Mouse (Mus musculus) midbrain, embryonic 12.5 days (tissue): ENCODE results near the gene Pabpc4. TPM values are rescaled to one million over a fixed set of nuclear protein-coding genes. Genes with fewer than 3 reads are reported as not detected.

Experiments used
- ATAC-seq: fragments of 200-750 bp; cut with Nextera tagmentation; 2 replicates; pipeline ENCODE4 v1.8.0; 2017; ENCODE audit warnings: low read depth, moderate TSS enrichment, moderate library complexity; ENCODE audit not compliant: low FRiP score
- H3K27ac ChIP-seq: fragments of 300-500 bp; sonication (generic); replicated peaks from 2 replicates; pipeline ENCODE4 v1.5.1; 2016; ENCODE audit warnings: mild to moderate bottlenecking
- H3K27me3 ChIP-seq: fragments of 300-500 bp; sonication (generic); 2 replicates; pipeline ENCODE4 v1.6.1; 2016; ENCODE audit warnings: mild to moderate bottlenecking
- H3K36me3 ChIP-seq: fragments of 300-500 bp; sonication (generic); 2 replicates; pipeline ENCODE4 v1.6.1; 2016
- H3K4me1 ChIP-seq: fragments of 300-500 bp; sonication (generic); 2 replicates; pipeline ENCODE4 v1.6.1; 2016
- H3K4me2 ChIP-seq: fragments of 300-500 bp; sonication (generic); replicated peaks from 2 replicates; pipeline ENCODE4 v1.6.1; 2016; ENCODE audit warnings: mild to moderate bottlenecking, moderate library complexity
- H3K4me3 ChIP-seq: fragments of 300-500 bp; sonication (generic); 2 replicates; pipeline ENCODE4 v1.5.1; 2016; ENCODE audit warnings: mild to moderate bottlenecking
- H3K9ac ChIP-seq: fragments of 300-500 bp; sonication (generic); replicated peaks from 2 replicates; pipeline ENCODE4 v1.6.1; 2016; ENCODE audit warnings: mild to moderate bottlenecking, moderate library complexity
- H3K9me3 ChIP-seq: fragments of 300-500 bp; sonication (generic); 2 replicates; pipeline ENCODE4 v1.6.1; 2016; ENCODE audit warnings: mild to moderate bottlenecking
- WGBS: fragments of 180-500 bp; shearing (Covaris S2); methylation state at CpG from one replicate; pipeline ENCODE4 v1.1.7; 2016; 5-methylcytosine and 5-hydroxymethylcytosine counted together
- polyA plus RNA-seq: library from polyadenylated mRNA; unstranded; fragments of >200 nt; fragmentation: Nextera tagmentation; extraction: Ambion mirVana; gene quantifications from 2 replicates; pipeline ENCODE4 v1.2.1, GENCODE M21; 2016

Pabpc4 gene
- 30.7 and 35.0 TPM in 2 replicates for polyA plus RNA-seq

DNA sequence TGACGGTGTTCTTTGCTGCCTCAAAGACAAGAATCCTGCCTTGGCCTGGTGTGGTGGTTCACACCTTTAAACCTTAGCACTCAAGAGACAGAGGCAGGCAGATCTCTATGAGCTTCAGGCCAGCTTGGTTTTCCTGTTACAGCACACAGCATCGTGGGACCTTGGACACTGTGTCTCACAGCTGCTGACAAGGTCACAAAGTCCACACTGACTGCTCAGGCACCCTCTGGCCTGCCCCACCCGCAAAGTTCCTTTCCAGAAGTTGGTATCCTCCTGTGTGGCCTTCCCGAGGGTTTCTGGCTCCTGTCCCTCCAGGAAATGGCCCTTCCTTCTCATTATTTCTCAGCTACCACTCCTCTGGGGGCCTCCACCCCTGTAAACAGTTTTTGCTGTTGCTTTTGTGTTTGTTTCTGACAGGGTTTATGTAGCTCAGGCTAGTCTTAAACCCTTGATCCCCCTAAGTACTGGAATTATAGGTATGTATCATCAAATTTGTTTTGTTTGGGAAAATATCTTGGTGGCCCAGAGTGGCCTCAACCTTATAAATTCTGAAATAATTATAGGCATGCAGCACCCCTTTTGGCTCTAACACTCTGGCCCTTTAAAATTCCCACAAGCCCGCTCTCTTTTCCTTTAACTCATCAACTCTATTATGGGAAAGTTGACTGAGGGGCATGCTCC, at the start of gene Pabpc4:
Gene Pabpc4, plus strand, starts transcription at position 631 of the 681 bp plus-strand sequence.
- H3K4me1 ChIP-seq: no peaks in the 10 kb centered on the region
- H3K9me3 ChIP-seq: no peaks in the 10 kb centered on the region
- H3K27me3 ChIP-seq: no peaks in the 10 kb centered on the region
- H3K4me3 ChIP-seq: no peak within 1 kb of the TSS
- H3K27ac ChIP-seq: no peak within 1 kb of the TSS
- no peak within 1 kb of the TSS for H3K4me2 ChIP-seq
- no peak within 1 kb of the TSS for H3K9ac ChIP-seq
- 79% methylated on average over 5 of the region's 5 CpGs for WGBS
- H3K36me3 ChIP-seq: no peaks in the 10 kb centered on the region
- ATAC-seq: no peak

DNA sequence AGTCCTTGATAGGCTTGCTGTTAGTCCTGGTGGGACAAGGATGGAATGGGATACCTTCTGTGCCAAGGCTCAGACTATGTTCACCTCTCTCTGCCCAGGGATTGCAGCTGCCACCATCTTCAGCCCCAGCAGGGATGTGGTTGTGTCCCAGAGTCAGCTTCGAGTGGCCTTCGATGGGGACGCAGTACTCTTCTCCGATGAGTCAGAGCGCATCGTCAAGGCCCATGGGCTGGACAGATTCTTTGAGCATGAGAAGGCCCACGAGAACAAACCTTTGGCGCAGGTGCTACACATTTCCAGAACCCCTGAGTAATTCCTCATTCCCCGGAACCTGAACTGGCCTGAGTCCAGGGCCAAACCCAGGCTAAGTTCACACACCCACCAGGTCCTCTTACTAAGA, 48.2 kb upstream of the Pabpc4 start:
- no peak for ATAC-seq
- Histone ChIP-seq H3K4me3 (no peak overlapping the region), H3K9ac (no peak overlapping the region)

DNA sequence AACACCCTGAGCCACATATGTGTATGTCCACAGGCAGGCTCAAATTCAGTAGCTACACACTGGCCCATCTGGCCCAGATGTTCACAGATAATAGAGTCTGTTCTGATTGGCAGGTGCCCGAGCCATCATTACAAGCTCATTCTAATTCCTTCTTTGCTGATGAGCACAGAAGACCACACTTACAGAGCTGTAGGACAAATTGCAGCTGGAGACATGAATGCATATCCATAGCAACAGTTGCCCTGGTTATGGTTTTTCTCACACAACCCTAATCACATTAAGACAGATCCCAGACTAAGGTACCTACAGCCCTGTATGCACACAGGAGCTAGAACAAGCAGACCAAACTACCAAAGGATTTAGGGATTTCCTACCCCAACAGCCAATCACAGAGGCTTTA, 46.8 kb upstream of the Pabpc4 start:
- H3K4me3 ChIP-seq: no peak overlapping the region
- H3K9ac ChIP-seq: no peak overlapping the region
- peaks cover 15% of the 10 kb centered on the region for H3K27me3 ChIP-seq
- WGBS: 66% methylated on average over 1 of the region's 1 CpGs
- peaks cover 9% of the 10 kb centered on the region; the same call in 1 of the 2 replicates for H3K4me1 ChIP-seq
- no peaks in the 10 kb centered on the region for H3K9me3 ChIP-seq
- ATAC-seq: no peak
- no peak overlapping the region for H3K27ac ChIP-seq
- H3K36me3 ChIP-seq: no peaks in the 10 kb centered on the region
- H3K4me2 ChIP-seq: no peak overlapping the region

More for the DNA sequence above, 48.2 kb upstream of the Pabpc4 start:
- Histone ChIP-seq H3K27me3 (peaks cover 20% of the 10 kb centered on the region), H3K27ac (no peak overlapping the region), H3K9me3 (no peaks in the 10 kb centered on the region), H3K4me1 (peaks cover 9% of the 10 kb centered on the region; the same call in 1 of the 2 replicates), H3K4me2 (no peak overlapping the region), H3K36me3 (no peaks in the 10 kb centered on the region)
- WGBS: 94% methylated on average over 9 of the region's 9 CpGs

DNA sequence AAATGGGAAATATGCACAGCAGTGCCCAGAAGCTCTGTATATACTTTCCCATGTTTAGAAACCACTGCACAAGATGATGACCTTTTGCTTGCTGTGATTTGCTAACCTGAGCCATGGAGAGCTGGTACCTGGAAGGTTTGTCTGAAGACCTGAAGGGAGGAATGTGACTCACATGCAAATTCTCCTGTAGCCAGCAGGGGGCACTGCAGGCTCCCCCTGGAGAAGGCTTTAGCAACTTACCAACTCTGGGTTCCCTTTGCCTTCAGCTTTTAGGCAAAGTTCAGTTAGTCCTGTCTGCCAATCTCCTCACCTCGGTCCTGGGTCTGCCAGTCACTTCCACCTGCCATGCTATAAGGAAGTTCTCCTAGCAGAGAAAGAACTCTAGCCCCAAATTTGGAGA, 45.4 kb upstream of the Pabpc4 start:
- H3K27me3 ChIP-seq: peaks cover 15% of the 10 kb centered on the region
- no peaks in the 10 kb centered on the region for H3K36me3 ChIP-seq
- H3K9me3 ChIP-seq: no peaks in the 10 kb centered on the region
- no peak overlapping the region for H3K9ac ChIP-seq
- no peak overlapping the region for H3K27ac ChIP-seq
- no peak for ATAC-seq
- H3K4me2 ChIP-seq: no peak overlapping the region
- no peak overlapping the region for H3K4me3 ChIP-seq
- H3K4me1 ChIP-seq: peaks cover 9% of the 10 kb centered on the region; the same call in 1 of the 2 replicates
- 12% methylated on average over 1 of the region's 1 CpGs for WGBS

DNA sequence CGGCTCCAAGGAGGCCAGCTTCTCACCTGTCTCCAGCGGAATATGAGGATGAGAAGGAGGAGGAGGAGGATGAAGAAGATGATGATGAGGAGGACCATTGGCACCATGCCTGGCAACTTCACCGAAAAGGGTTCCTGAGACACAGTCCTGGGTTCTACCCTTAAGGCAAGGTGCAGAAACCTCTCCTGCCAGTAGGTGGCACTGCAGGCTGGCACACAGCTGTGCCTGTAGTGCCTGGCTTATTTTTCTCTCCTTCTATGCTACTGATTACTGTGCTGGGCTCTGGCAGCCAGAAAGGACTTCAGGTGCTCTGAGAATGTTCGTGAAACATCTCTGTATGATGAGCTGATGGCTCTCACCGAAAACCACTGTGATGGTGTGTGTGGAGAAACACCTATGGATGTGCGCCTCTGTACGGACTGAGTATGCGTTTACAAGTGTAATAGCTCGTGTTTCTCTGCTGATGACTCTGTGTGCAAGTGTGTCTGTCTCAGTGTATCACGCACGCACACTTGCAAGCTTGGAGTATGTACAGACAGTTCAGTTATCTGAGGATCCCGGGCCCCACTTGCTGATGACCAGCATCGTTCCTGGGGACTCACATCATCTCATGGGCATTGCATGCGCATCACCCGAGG, 42.3 kb upstream of the Pabpc4 start:
- H3K9ac ChIP-seq: no peak overlapping the region
- no peaks in the 10 kb centered on the region for H3K36me3 ChIP-seq
- 75% methylated on average over 15 of the region's 15 CpGs for WGBS
- peaks cover 15% of the 10 kb centered on the region for H3K27me3 ChIP-seq
- peak; percentile 80 for ATAC-seq
- no peak overlapping the region for H3K27ac ChIP-seq
- peaks cover 4% of the 10 kb centered on the region; the same call in 1 of the 2 replicates for H3K4me1 ChIP-seq
- no peaks in the 10 kb centered on the region for H3K9me3 ChIP-seq
- no peak overlapping the region for H3K4me3 ChIP-seq
- H3K4me2 ChIP-seq: no peak overlapping the region

DNA sequence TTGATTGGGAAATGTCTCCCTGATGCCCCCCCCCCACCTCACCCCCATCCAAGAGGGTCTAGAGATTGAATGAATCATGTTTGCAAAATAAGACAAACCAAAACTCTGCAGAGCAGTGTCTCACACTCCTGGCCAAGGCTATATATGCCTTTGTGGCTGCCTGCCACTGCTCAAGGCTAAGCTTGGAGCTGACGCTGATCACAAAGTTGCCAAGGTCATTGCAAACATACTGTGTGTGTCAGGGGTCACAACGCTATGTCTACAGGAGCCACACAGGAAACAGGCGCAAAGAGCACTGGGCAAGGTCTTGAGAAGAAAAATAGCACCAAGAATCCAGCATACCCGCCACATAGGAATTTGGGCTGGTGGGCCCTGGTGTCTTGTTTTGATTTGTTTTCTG, 41.5 kb upstream of the Pabpc4 start:
- ATAC-seq: no peak
- no peak overlapping the region for H3K9ac ChIP-seq
- H3K36me3 ChIP-seq: no peaks in the 10 kb centered on the region
- H3K4me2 ChIP-seq: no peak overlapping the region
- H3K27ac ChIP-seq: no peak overlapping the region
- peaks cover 15% of the 10 kb centered on the region for H3K27me3 ChIP-seq
- no peak overlapping the region for H3K4me3 ChIP-seq
- no peaks in the 10 kb centered on the region for H3K9me3 ChIP-seq
- H3K4me1 ChIP-seq: no peaks in the 10 kb centered on the region
- 84% methylated on average over 4 of the region's 4 CpGs for WGBS

GRCm38 (mm10) chr4:123223309-123223708, 38.8 kb upstream of the Pabpc4 start:
- Histone ChIP-seq H3K4me1 (no peaks in the 10 kb centered on the region), H3K27me3 (peaks cover 5% of the 10 kb centered on the region), H3K36me3 (no peaks in the 10 kb centered on the region), H3K27ac (no peak overlapping the region), H3K9ac (no peak overlapping the region), H3K4me3 (no peak overlapping the region), H3K4me2 (no peak overlapping the region), H3K9me3 (no peaks in the 10 kb centered on the region)
- WGBS: 47% methylated on average over 3 of the region's 3 CpGs
- ATAC-seq: no peak

DNA sequence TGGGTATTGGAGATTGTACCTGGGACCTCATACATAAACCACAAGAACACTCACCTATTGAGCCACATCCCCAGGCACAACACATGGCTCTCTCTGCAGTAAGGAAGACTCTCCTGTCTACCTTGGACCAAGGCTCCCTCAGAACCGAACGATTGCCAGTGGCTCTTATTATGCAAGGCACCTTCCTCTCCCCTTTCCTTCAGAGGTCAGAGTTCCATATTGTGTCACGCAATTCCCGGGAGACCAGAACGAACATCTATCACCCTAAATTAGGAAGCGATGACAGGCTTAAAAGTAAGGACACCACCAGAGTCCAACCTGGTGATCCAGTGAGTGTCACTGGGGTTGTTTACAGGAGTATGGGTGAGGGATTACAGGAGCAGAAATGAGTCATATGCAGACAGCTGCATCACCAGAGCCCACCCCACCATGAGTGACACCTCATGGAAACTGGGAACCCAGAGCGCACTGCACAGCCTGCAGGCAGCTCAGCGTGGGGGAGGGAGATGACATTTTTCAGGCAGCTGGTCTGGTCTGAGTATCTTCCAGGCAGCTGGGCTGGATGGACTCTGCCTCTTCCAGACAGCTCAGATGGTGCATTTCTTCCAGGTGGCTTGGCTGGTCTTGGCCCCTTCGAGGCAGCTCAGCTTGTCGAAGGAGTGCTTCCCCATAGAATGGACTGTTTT, 36.3 kb upstream of the Pabpc4 start:
- 86% methylated on average over 10 of the region's 10 CpGs for WGBS
- no peak overlapping the region for H3K9ac ChIP-seq
- H3K4me2 ChIP-seq: no peak overlapping the region

GRCm38 (mm10) chr4:123227707-123228106, 34.4 kb upstream of the Pabpc4 start:
- no peak overlapping the region for H3K27ac ChIP-seq
- no peaks in the 10 kb centered on the region for H3K36me3 ChIP-seq
- no peak overlapping the region for H3K9ac ChIP-seq
- ATAC-seq: no peak
- H3K4me3 ChIP-seq: no peak overlapping the region
- 49% methylated on average over 4 of the region's 4 CpGs for WGBS
- H3K27me3 ChIP-seq: peaks cover 18% of the 10 kb centered on the region
- H3K4me2 ChIP-seq: no peak overlapping the region
- no peaks in the 10 kb centered on the region for H3K4me1 ChIP-seq
- no peaks in the 10 kb centered on the region for H3K9me3 ChIP-seq

More for the DNA sequence above, 36.3 kb upstream of the Pabpc4 start:
- Histone ChIP-seq H3K4me1 (no peaks in the 10 kb centered on the region), H3K9me3 (no peaks in the 10 kb centered on the region), H3K4me3 (no peak overlapping the region), H3K27ac (no peak overlapping the region), H3K27me3 (peaks cover 10% of the 10 kb centered on the region; the same call in 1 of the 2 replicates), H3K36me3 (no peaks in the 10 kb centered on the region)
- no peak for ATAC-seq

DNA sequence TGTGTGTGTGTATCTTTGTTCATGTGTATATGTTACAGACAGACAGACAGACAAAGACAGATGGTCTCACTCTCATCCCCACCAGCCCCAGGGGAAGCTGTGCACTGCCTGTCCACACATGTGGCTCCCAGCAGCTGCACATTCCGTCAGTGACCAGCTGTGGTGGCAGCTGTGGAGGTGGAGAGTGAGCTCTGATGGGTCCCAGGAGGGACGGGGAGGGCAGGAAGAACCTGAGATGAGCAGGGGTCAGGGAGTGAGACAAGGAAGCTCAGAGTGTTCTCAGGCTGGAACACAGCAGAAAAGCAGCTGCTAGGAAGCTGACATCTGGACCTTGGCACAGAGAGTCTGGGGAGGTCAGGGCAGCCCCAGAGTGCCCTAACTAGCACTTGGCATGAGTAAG, 33.9 kb upstream of the Pabpc4 start:
- Histone ChIP-seq H3K9me3 (no peaks in the 10 kb centered on the region), H3K4me3 (no peak overlapping the region), H3K4me2 (no peak overlapping the region), H3K4me1 (peaks cover 2% of the 10 kb centered on the region), H3K27ac (no peak overlapping the region), H3K27me3 (peaks cover 24% of the 10 kb centered on the region), H3K9ac (no peak overlapping the region), H3K36me3 (no peaks in the 10 kb centered on the region)
- WGBS: 42% methylated on average over 2 of the region's 2 CpGs
- ATAC-seq: no peak

DNA sequence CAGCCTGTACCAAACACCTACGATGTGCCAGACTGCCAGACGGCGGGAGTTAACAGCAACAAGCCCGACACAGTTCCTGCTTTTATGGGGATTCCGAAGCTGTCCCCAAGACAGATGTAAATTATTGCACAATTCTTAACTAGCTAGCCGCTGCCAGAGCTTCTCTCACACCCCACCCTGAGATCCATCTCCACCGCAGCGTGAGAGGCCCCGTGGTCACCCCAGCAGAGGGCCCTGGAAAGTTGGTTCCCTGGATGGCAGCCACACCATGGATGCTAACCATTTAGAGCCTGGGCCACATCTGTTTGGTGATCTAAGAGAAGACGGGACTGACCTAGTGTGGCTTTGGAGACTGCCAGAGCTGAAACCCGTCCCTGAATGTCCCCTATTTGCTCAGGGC, 33.0 kb upstream of the Pabpc4 start:
- Histone ChIP-seq H3K4me2 (no peak overlapping the region), H3K4me3 (no peak overlapping the region), H3K9ac (no peak overlapping the region), H3K4me1 (peaks cover 10% of the 10 kb centered on the region), H3K27ac (no peak overlapping the region), H3K9me3 (no peaks in the 10 kb centered on the region), H3K36me3 (no peaks in the 10 kb centered on the region), H3K27me3 (peaks cover 33% of the 10 kb centered on the region)
- ATAC-seq: no peak
- WGBS: 85% methylated on average over 11 of the region's 11 CpGs

DNA sequence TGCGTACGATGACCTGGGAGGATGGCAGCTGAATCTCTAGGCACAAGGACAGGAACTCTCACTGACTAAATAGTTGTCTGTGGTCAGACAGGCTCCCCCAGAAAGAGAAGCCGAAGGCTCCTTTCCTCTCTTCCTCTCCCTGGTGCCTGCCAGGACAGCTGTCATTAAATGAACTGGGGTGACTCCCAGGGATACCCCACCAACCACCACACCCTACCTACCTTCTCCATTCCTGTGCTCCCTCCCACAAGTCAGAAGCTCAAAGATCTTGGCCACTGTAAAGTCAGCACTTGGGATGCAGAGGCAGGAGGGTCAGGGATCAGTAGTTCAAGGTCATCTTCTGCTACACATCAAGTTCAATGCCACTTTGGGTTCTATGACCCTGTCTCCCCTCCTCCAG, 29.3 kb upstream of the Pabpc4 start:
- H3K27ac ChIP-seq: no peak overlapping the region
- no peaks in the 10 kb centered on the region for H3K36me3 ChIP-seq
- H3K4me1 ChIP-seq: peaks cover 13% of the 10 kb centered on the region
- H3K9ac ChIP-seq: no peak overlapping the region
- no peak for ATAC-seq
- H3K4me2 ChIP-seq: no peak overlapping the region
- WGBS: 73% methylated on average over 3 of the region's 3 CpGs
- peaks cover 66% of the 10 kb centered on the region for H3K27me3 ChIP-seq
- no peaks in the 10 kb centered on the region; the same call in 1 of the 2 replicates for H3K9me3 ChIP-seq
- no peak overlapping the region for H3K4me3 ChIP-seq
